In the genomic region with DNA sequence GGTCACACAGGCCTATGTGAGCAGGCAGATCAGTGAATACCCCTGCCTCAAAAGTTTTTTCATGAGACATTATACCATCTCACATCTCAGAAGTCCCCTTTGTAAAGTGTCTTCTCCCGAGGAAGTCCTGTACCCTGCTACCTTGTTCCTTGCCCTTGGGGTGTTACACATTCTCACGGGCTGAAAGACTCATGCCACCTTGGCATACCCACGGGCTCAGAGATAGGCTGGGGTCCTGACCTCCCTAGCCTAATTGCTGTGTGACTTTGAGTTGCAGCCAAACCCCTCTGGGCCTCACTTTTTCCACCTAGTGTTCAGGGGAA, we compare ENCODE assay signal across 8 mouse cellular contexts. TPM values are rescaled to one million over a fixed set of nuclear protein-coding genes. Genes with fewer than 3 reads are reported as not detected.
A peak's percentile ranks its signal among the peaks of the same experiment; 100 is the strongest.
DNase-seq lines count a peak whose midpoint lies in the region; ATAC-seq and TF ChIP-seq lines count a peak whose summit lies in the region.

No protein-coding gene starts in this region.

- H3K9me3 ChIP-seq in hindbrain, embryonic 13.5 days = no peaks in the 10 kb centered on the region
- H3K9me3 ChIP-seq in midbrain, embryonic 12.5 days = no peaks in the 10 kb centered on the region

- peak overlapping the region; percentile 76 for H3K4me2 ChIP-seq in hindbrain, embryonic 13.5 days
- peak overlapping the region; percentile 96 for H3K4me2 ChIP-seq in midbrain, embryonic 12.5 days (replicated peaks)

- peak overlapping the region; percentile 48; the same call in 1 of the 2 replicates for H3K4me3 ChIP-seq in kidney, adult 2 months (ENCODE audit: insufficient read depth, low read depth, low read length)
- H3K4me3 ChIP-seq in bone marrow macrophage, adult 2 months (ENCODE audit: insufficient read depth, low read length) = peak overlapping the region; percentile 68
- peak overlapping the region; percentile 58 for H3K4me3 ChIP-seq in hindbrain, embryonic 13.5 days
- H3K4me3 ChIP-seq in midbrain, embryonic 12.5 days = peak overlapping the region; percentile 69

- DNase-seq in kidney, adult 2 months = no peak
- DNase-seq in kidney, adult 8-10 months = no peak
- DNase-seq in adrenal gland, postnatal 14 days = no peak
- no peak for DNase-seq in right cerebral cortex, postnatal 25 days
- no peak for DNase-seq in gastrocnemius, postnatal 25 days

- no peaks in the 10 kb centered on the region for H3K36me3 ChIP-seq in kidney, adult 2 months (ENCODE audit: control insufficient read depth, insufficient read depth, low read length)
- no peaks in the 10 kb centered on the region for H3K36me3 ChIP-seq in hindbrain, embryonic 13.5 days
- no peaks in the 10 kb centered on the region for H3K36me3 ChIP-seq in midbrain, embryonic 12.5 days

- peaks cover 5% of the 10 kb centered on the region; the same call in 1 of the 2 replicates for H3K4me1 ChIP-seq in kidney, adult 2 months (ENCODE audit: control insufficient read depth, insufficient read depth, low read length)
- H3K4me1 ChIP-seq in bone marrow macrophage, adult 2 months (ENCODE audit: control insufficient read depth, insufficient read depth, low read length) = peaks cover 56% of the 10 kb centered on the region
- H3K4me1 ChIP-seq in hindbrain, embryonic 13.5 days (replicated peaks) = peaks cover 12% of the 10 kb centered on the region
- peaks cover 12% of the 10 kb centered on the region for H3K4me1 ChIP-seq in midbrain, embryonic 12.5 days

- peak overlapping the region; percentile 88 for H3K9ac ChIP-seq in hindbrain, embryonic 13.5 days
- H3K9ac ChIP-seq in midbrain, embryonic 12.5 days (replicated peaks) = peak overlapping the region; percentile 72

- H3K27ac ChIP-seq in kidney, adult 2 months (ENCODE audit: insufficient read depth, low read depth, low read length) = no peak overlapping the region
- no peak overlapping the region for H3K27ac ChIP-seq in bone marrow macrophage, adult 2 months (ENCODE audit: insufficient read depth, low read depth, low read length)
- peak overlapping the region; percentile 63; the same call in 1 of the 2 replicates for H3K27ac ChIP-seq in hindbrain, embryonic 13.5 days
- H3K27ac ChIP-seq in midbrain, embryonic 12.5 days (replicated peaks) = no peak overlapping the region

- WGBS in kidney, adult 2 months = 32% methylated on average over 3 of the region's 3 CpGs
- WGBS in hindbrain, embryonic 13.5 days = 40% methylated on average over 3 of the region's 3 CpGs
- WGBS in midbrain, embryonic 12.5 days = 37% methylated on average over 3 of the region's 3 CpGs

- 0 out of 2 replicates have a peak, but pooled peaks have one; percentile 4 for ATAC-seq in hindbrain, embryonic 13.5 days (ENCODE audit: low FRiP score)
- no peak for ATAC-seq in midbrain, embryonic 12.5 days (ENCODE audit: low FRiP score, low read depth)

- no peak for TF ChIP-seq CTCF in kidney, adult 2 months (conservative IDR thresholded peaks at IDR 0.05; ENCODE audit: insufficient read depth, insufficient read length, low read depth, low read length)
- no peak for TF ChIP-seq CTCF in bone marrow macrophage, adult 2 months (IDR thresholded peaks at IDR 0.05; ENCODE audit: low read depth, low read length)

- no peak for TF ChIP-seq POLR2A in kidney, adult 2 months (IDR thresholded peaks at IDR 0.05; ENCODE audit: low read depth, low read length)
- TF ChIP-seq POLR2A in bone marrow macrophage, adult 2 months (IDR thresholded peaks at IDR 0.05; ENCODE audit: borderline replicate concordance, low read depth, low read length) = no peak

- H3K27me3 ChIP-seq in kidney, adult 2 months (replicated peaks; ENCODE audit: control insufficient read depth, insufficient read depth, low read length) = no peaks in the 10 kb centered on the region
- H3K27me3 ChIP-seq in hindbrain, embryonic 13.5 days = peaks cover 22% of the 10 kb centered on the region; the same call in 1 of the 2 replicates
- peaks cover 25% of the 10 kb centered on the region for H3K27me3 ChIP-seq in midbrain, embryonic 12.5 days

RNA-seq across cellular contexts. Expression of gene Nr4a1, which starts 0.5 kb away (rescaled TPM):
- polyA plus RNA-seq in kidney, adult 2 months (2012; rRNA removed) = 4.9 and 5.7 TPM in 2 replicates
- polyA plus RNA-seq in bone marrow macrophage, adult 2 months (2012; ENCODE audit: insufficient read depth, insufficient read length, missing spikeins) = 8.8 and 8.9 TPM in 2 replicates
- 4.9 and 5.0 TPM in 2 replicates for polyA plus RNA-seq in hindbrain, embryonic 13.5 days (2015; fragmentation: Nextera tagmentation; extraction: Ambion mirVana)
- polyA plus RNA-seq in midbrain, embryonic 12.5 days (2016; fragmentation: Nextera tagmentation; extraction: Ambion mirVana) = 3.4 and 4.0 TPM in 2 replicates
- 357 and 680 TPM in 2 replicates for total RNA-seq in adrenal gland, postnatal 14 days (2021)
- 10 to 100 TPM; 52.2 to 90.7 TPM for total RNA-seq in gastrocnemius, postnatal 25 days (2021)

RNA-seq across cellular contexts. Expression of gene Grasp, which starts 29.5 kb away (rescaled TPM):
- 6.2 and 7.0 TPM in 2 replicates for polyA plus RNA-seq in kidney, adult 2 months (2012; rRNA removed)
- 0.40 TPM in 1 of 2 replicates, not detected in the other for polyA plus RNA-seq in bone marrow macrophage, adult 2 months (2012; ENCODE audit: insufficient read depth, insufficient read length, missing spikeins)
- 1.7 and 1.8 TPM in 2 replicates for polyA plus RNA-seq in hindbrain, embryonic 13.5 days (2015; fragmentation: Nextera tagmentation; extraction: Ambion mirVana)
- 5.5 and 5.9 TPM in 2 replicates for polyA plus RNA-seq in midbrain, embryonic 12.5 days (2016; fragmentation: Nextera tagmentation; extraction: Ambion mirVana)
- total RNA-seq in adrenal gland, postnatal 14 days (2021) = 20.7 and 29.7 TPM in 2 replicates
- 1 to 10 TPM; 4.3 to 5.7 TPM for total RNA-seq in gastrocnemius, postnatal 25 days (2021)

RNA-seq across cellular contexts. Expression of gene Atg101, which starts 30.5 kb away (rescaled TPM):
- 46.1 and 48.7 TPM in 2 replicates for polyA plus RNA-seq in kidney, adult 2 months (2012; rRNA removed)
- 36.4 and 39.1 TPM in 2 replicates for polyA plus RNA-seq in bone marrow macrophage, adult 2 months (2012; ENCODE audit: insufficient read depth, insufficient read length, missing spikeins)
- polyA plus RNA-seq in hindbrain, embryonic 13.5 days (2015; fragmentation: Nextera tagmentation; extraction: Ambion mirVana) = 82.9 and 84.6 TPM in 2 replicates
- polyA plus RNA-seq in midbrain, embryonic 12.5 days (2016; fragmentation: Nextera tagmentation; extraction: Ambion mirVana) = 63.9 and 68.1 TPM in 2 replicates
- 64.4 and 97.1 TPM in 2 replicates for total RNA-seq in adrenal gland, postnatal 14 days (2021)
- total RNA-seq in gastrocnemius, postnatal 25 days (2021) = 10 to 100 TPM; 22.3 to 31.3 TPM

RNA-seq across cellular contexts. Expression of gene 6030408B16Rik, which starts 39.5 kb away (rescaled TPM):
- 0.13 and 0.37 TPM in 2 replicates for polyA plus RNA-seq in kidney, adult 2 months (2012; rRNA removed)
- polyA plus RNA-seq in bone marrow macrophage, adult 2 months (2012; ENCODE audit: insufficient read depth, insufficient read length, missing spikeins) = not detected in 2 replicates
- polyA plus RNA-seq in hindbrain, embryonic 13.5 days (2015; fragmentation: Nextera tagmentation; extraction: Ambion mirVana) = 0.56 and 0.66 TPM in 2 replicates
- polyA plus RNA-seq in midbrain, embryonic 12.5 days (2016; fragmentation: Nextera tagmentation; extraction: Ambion mirVana) = 0.15 TPM in 1 of 2 replicates, not detected in the other
- 2.1 and 2.4 TPM in 2 replicates for total RNA-seq in adrenal gland, postnatal 14 days (2021)
- total RNA-seq in gastrocnemius, postnatal 25 days (2021) = under 1 TPM; 0.31 to 0.32 TPM
